33 mouse cellular contexts compared by ENCODE assay signal in the genomic region with DNA sequence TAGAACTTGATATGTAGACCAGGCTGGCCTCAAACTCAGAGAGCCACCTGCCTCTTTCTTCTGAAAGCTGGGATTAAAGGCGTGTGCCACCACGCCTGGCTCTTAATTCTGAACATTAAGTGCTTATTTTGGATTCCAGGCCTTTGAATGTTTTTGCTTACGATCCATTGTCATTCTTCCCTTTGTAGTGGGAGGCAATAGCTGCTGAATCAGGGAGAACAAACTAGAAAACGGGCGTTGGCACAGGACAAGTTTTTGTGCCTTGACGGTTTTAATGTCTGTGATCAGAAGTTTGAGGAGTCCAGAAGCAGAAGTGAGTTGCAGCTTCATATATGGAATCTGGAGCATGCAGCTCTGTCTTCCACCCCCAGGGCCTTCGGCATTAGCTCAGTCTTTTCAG. TPM values are rescaled to one million over a fixed set of nuclear protein-coding genes. Genes with fewer than 3 reads are reported as not detected.
"Had no signal": no experiment of that assay in that cellular context is flagged by ENCODE, and none has a peak within 500 bp of the region (broad histone marks: within the 10 kb centered on the region; RNA-seq: fewer than 3 reads in every experiment).

No protein-coding gene starts in this region.

- H3K27ac ChIP-seq: embryonic facial prominence, embryonic 10.5 days; embryonic facial prominence, embryonic 12.5 days; embryonic facial prominence, embryonic 13.5 days; embryonic facial prominence, embryonic 15.5 days; forebrain, embryonic 10.5 days; forebrain, embryonic 12.5 days; forebrain, embryonic 13.5 days; forebrain, embryonic 15.5 days; gastrocnemius, adult 2 months; heart, adult 2 months; heart, embryonic 10.5 days had no signal

- DNase-seq: cerebellum, adult 9-11 months; cerebellum, postnatal 10 days; cerebellum, postnatal 14 days; cerebellum, postnatal 25 days; cerebellum, postnatal 36 days; embryo, embryonic 11 days; forebrain, postnatal 0 days; gastrocnemius, adult 2 months; gastrocnemius, postnatal 10 days; gastrocnemius, postnatal 14 days; gastrocnemius, postnatal 25 days; gastrocnemius, postnatal 36 days; heart, adult 11 months; heart, adult 18-20 months; heart, adult 2 months had no signal

- H3K4me1 ChIP-seq: embryonic facial prominence, embryonic 12.5 days; embryonic facial prominence, embryonic 15.5 days; forebrain, embryonic 13.5 days had no signal

- ATAC-seq: forebrain, embryonic 13.5 days; forebrain, embryonic 14.5 days; forebrain, embryonic 15.5 days; forebrain, embryonic 16.5 days; forebrain, postnatal 0 days had no signal

- H3K9me3 ChIP-seq: embryonic facial prominence, embryonic 10.5 days; embryonic facial prominence, embryonic 12.5 days; embryonic facial prominence, embryonic 13.5 days; embryonic facial prominence, embryonic 15.5 days; forebrain, embryonic 10.5 days; forebrain, embryonic 12.5 days; forebrain, embryonic 13.5 days; forebrain, embryonic 15.5 days; heart, embryonic 10.5 days had no signal

- H3K4me3 ChIP-seq: embryonic facial prominence, embryonic 10.5 days; embryonic facial prominence, embryonic 12.5 days; embryonic facial prominence, embryonic 13.5 days; embryonic facial prominence, embryonic 15.5 days; erythroblast, embryonic 14.5 days; forebrain, embryonic 10.5 days; forebrain, embryonic 12.5 days; forebrain, embryonic 13.5 days; forebrain, embryonic 15.5 days; gastrocnemius, adult 2 months; heart, adult 2 months; heart, embryonic 10.5 days had no signal

- H3K4me2 ChIP-seq: embryonic facial prominence, embryonic 12.5 days; embryonic facial prominence, embryonic 13.5 days; embryonic facial prominence, embryonic 15.5 days; forebrain, embryonic 12.5 days; forebrain, embryonic 13.5 days; forebrain, embryonic 15.5 days had no signal

- H3K9ac ChIP-seq: embryonic facial prominence, embryonic 12.5 days; embryonic facial prominence, embryonic 13.5 days; embryonic facial prominence, embryonic 15.5 days; forebrain, embryonic 12.5 days; forebrain, embryonic 13.5 days; forebrain, embryonic 15.5 days; forebrain, postnatal 0 days had no signal

- H3K27me3 ChIP-seq: embryonic facial prominence, embryonic 12.5 days; embryonic facial prominence, embryonic 13.5 days; embryonic facial prominence, embryonic 15.5 days; forebrain, embryonic 12.5 days; forebrain, embryonic 13.5 days; forebrain, embryonic 15.5 days had no signal

RNA-seq across cellular contexts. Expression of a gene that starts 53.7 kb away (rescaled TPM):
- total RNA-seq: common myeloid progenitor, adult 5-6 weeks; forebrain, postnatal 0 days; gastrocnemius, postnatal 25 days; gastrocnemius, postnatal 4 days; granulocyte monocyte progenitor cell, adult 5-6 weeks had no signal
- polyA plus RNA-seq: embryonic facial prominence, embryonic 10.5 days; embryonic facial prominence, embryonic 11.5 days; embryonic facial prominence, embryonic 12.5 days; embryonic facial prominence, embryonic 13.5 days; embryonic facial prominence, embryonic 14.5 days; embryonic facial prominence, embryonic 15.5 days; erythroblast, embryonic 14.5 days; forebrain, embryonic 11.5 days; forebrain, embryonic 12.5 days; forebrain, embryonic 14.5 days; forebrain, embryonic 15.5 days; forebrain, embryonic 16.5 days had no signal
